Mouse (Mus musculus): ENCODE results near the gene Atp6v0b.

DNA sequence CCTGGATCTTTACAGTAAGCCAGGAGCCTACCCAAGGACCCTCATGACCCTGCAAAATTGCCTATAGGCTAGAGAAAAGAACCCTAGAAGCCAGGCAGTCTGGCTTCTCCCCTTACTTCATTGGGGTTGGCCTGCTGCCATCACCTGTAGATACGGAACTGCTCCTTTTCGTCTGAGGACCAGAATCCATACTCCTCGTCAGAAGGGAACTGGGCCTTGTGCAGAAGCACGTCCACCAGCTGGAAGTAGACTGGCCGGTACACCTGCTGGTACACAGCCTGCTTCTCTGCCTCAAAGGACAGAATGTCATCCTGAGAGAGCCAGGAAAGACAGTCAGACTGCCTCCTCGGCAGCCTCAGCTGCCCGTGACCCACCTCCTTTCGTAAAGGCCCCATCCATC lies 17.6 kb upstream of the Atp6v0b start:
- no peak for TF ChIP-seq CTCF (IDR thresholded peaks at IDR 0.05; ENCODE audit: low read depth, low read length)
- TF ChIP-seq POLR2A (IDR thresholded peaks at IDR 0.05; ENCODE audit: insufficient read depth, low read length), result no peak
